Mouse (Mus musculus): ENCODE measurements around the gene Lmo2.

GRCm38 (mm10) chr2:103917375-103917774 lies 40.4 kb upstream of the Lmo2 start:
- no peak; the same call in 1 of the 2 replicates for TF ChIP-seq POLR2A (IDR thresholded peaks at IDR 0.05; ENCODE audit: low read depth, low read length)
- TF ChIP-seq TCF12 (IDR thresholded peaks at IDR 0.05; ENCODE audit: low read depth, low read length), result peak; percentile 99
- peak; percentile 97 for TF ChIP-seq EP300 (IDR thresholded peaks at IDR 0.05; ENCODE audit: low read length)
- peak; percentile 98 for TF ChIP-seq RCOR1 (conservative IDR thresholded peaks at IDR 0.05; ENCODE audit: low read depth, low read length)
- no peak for TF ChIP-seq UBTF (IDR thresholded peaks at IDR 0.05; ENCODE audit: low read depth, low read length)
